Mouse (Mus musculus): ENCODE measurements around the gene Asphd1.
A peak's percentile ranks its signal among the peaks of the same experiment; 100 is the strongest.
"Not testable (repeated sequence)": the region's sequence is repeated elsewhere in the genome, so short reads cannot be mapped to it uniquely, and the experiment has no call there.

The Asphd1 gene

GRCm38 (mm10) chr7:126950647-126951615 is 1.5 kb upstream of the Asphd1 start:
- DNase-seq (ENCODE audit: low spot score in 2 of 2), result peak; percentile 59 to 65

- peak; percentile 90 to 92 for DNase-seq (ENCODE audit: low spot score in 2 of 2)
Measured at GRCm38 (mm10) chr7:126949793-126950646, 638 bp upstream of the Asphd1 start, which contains the start of gene Sez6l2. Sez6l2 (plus strand) TSS chr7:126950563.

- DNase-seq (ENCODE audit: low spot score in 2 of 2), result no peak
Measured at GRCm38 (mm10) chr7:126948626-126949025, 756 bp downstream of the Asphd1 start.

- DNase-seq (ENCODE audit: low spot score in 2 of 2), result no peak
Measured at GRCm38 (mm10) chr7:126946530-126946929, 2.9 kb downstream of the Asphd1 start.

GRCm38 (mm10) chr7:126941801-126942200 is 7.6 kb downstream of the Asphd1 start:
- no peak for DNase-seq (ENCODE audit: low spot score in 2 of 2)

GRCm38 (mm10) chr7:126941171-126941570 is 8.2 kb downstream of the Asphd1 start:
- DNase-seq (ENCODE audit: low spot score in 2 of 2), result no peak

- no peak for DNase-seq (ENCODE audit: low spot score in 2 of 2)
Measured at GRCm38 (mm10) chr7:126932652-126933051, 16.7 kb downstream of the Asphd1 start.

GRCm38 (mm10) chr7:126929046-126929445 is 20.3 kb downstream of the Asphd1 start:
- DNase-seq (ENCODE audit: low spot score in 2 of 2), result peak in 1 of 2 experiments; percentile 56

- peak; percentile 93 to 94 for DNase-seq (ENCODE audit: low spot score in 2 of 2)
Measured at GRCm38 (mm10) chr7:126928384-126929037, 20.9 kb downstream of the Asphd1 start, which contains the start of gene Kctd13. Kctd13 (plus strand) TSS chr7:126928879.

GRCm38 (mm10) chr7:126926299-126926698 is 23.1 kb downstream of the Asphd1 start:
- DNase-seq (ENCODE audit: low spot score in 2 of 2), result no peak

- no peak for DNase-seq (ENCODE audit: low spot score in 2 of 2)
Measured at GRCm38 (mm10) chr7:126923999-126924398, 25.4 kb downstream of the Asphd1 start.

- DNase-seq (ENCODE audit: low spot score in 2 of 2), result peak in 1 of 2 experiments; percentile 38
Measured at GRCm38 (mm10) chr7:126922624-126923060, 26.7 kb downstream of the Asphd1 start, which contains the start of gene Tmem219. Tmem219 (minus strand) TSS chr7:126922917.

- no peak for DNase-seq (ENCODE audit: low spot score in 2 of 2)
Measured at GRCm38 (mm10) chr7:126921563-126921962, 27.8 kb downstream of the Asphd1 start.

- no peak for DNase-seq (ENCODE audit: low spot score in 2 of 2)
Measured at GRCm38 (mm10) chr7:126919973-126920372, 29.4 kb downstream of the Asphd1 start.

GRCm38 (mm10) chr7:126918356-126918755 is 31.0 kb downstream of the Asphd1 start:
- DNase-seq (ENCODE audit: low spot score in 2 of 2), result not testable (repeated sequence)

- DNase-seq (ENCODE audit: low spot score in 2 of 2), result no peak
Measured at GRCm38 (mm10) chr7:126914844-126915243, 34.5 kb downstream of the Asphd1 start.

GRCm38 (mm10) chr7:126905590-126905989 is 43.8 kb downstream of the Asphd1 start:
- no peak for DNase-seq (ENCODE audit: low spot score in 2 of 2)

- not testable (repeated sequence) for DNase-seq (ENCODE audit: low spot score in 2 of 2)
Measured at GRCm38 (mm10) chr7:126899781-126900180, 49.6 kb downstream of the Asphd1 start.

- DNase-seq (ENCODE audit: low spot score in 2 of 2), result peak; percentile 95 to 98
Measured at GRCm38 (mm10) chr7:126898102-126898990, 51.0 kb downstream of the Asphd1 start.

GRCm38 (mm10) chr7:126897390-126898101 is 51.8 kb downstream of the Asphd1 start:
- peak; percentile 36 to 52 for DNase-seq (ENCODE audit: low spot score in 2 of 2)
